Mouse (Mus musculus) ES-E14 (cell line): ENCODE measurements around the gene Kdsr. TPM values are rescaled to one million over a fixed set of nuclear protein-coding genes. Genes with fewer than 3 reads are reported as not detected.
"Not testable (repeated sequence)": the region's sequence is repeated elsewhere in the genome, so short reads cannot be mapped to it uniquely, and the experiment has no call there.

Experiments used
- DNase-seq: peaks from one replicate; pipeline ENCODE4 v3.0.0-alpha.2; 2013; ENCODE audit warnings: low read depth, low spot score
- H3K27ac ChIP-seq: 2 replicates; pipeline ENCODE4 v1.5.1; 2012; ENCODE audit warnings: low read depth, mild to moderate bottlenecking, low read length, moderate library complexity, mixed read lengths; ENCODE audit not compliant: poor library complexity, insufficient read depth, severe bottlenecking
- H3K36me3 ChIP-seq: 2 replicates; pipeline ENCODE4 v1.6.1; 2012; ENCODE audit warnings: mild to moderate bottlenecking, low read length, moderate library complexity, mixed read lengths; ENCODE audit not compliant: control insufficient read depth, poor library complexity, insufficient read depth, severe bottlenecking
- H3K4me1 ChIP-seq, 2 experiments: fragments of 150-350 bp in 1 of 2; sonication (generic) in 1 of 2; 2 replicates each; pipeline ENCODE4 v1.6.1; 2012; ENCODE audit warnings: low read length in 2 of 2, mild to moderate bottlenecking in 1 of 2, mixed read lengths in 1 of 2; ENCODE audit not compliant: control insufficient read depth in 2 of 2, insufficient read depth in 2 of 2, poor library complexity in 1 of 2
- H3K4me3 ChIP-seq, 2 experiments: fragments of 150-350 bp in 1 of 2; sonication (generic) in 1 of 2; 2 replicates each; pipeline ENCODE4 v1.5.1; 2012; ENCODE audit warnings: low read length in 2 of 2, low read depth in 1 of 2, mild to moderate bottlenecking in 1 of 2, mixed read lengths in 1 of 2; ENCODE audit not compliant: insufficient read depth in 1 of 2, poor library complexity in 1 of 2, severe bottlenecking in 1 of 2
- H3K9ac ChIP-seq: 2 replicates; pipeline ENCODE4 v1.6.1; 2012; ENCODE audit warnings: low read depth, mild to moderate bottlenecking, low read length, mixed read lengths; ENCODE audit not compliant: poor library complexity, insufficient read depth, severe bottlenecking
- H3K9me3 ChIP-seq: fragments of 150-350 bp; sonication (generic); 2 replicates; pipeline ENCODE4 v1.6.1; 2012; ENCODE audit warnings: low read depth, mild to moderate bottlenecking, low read length; ENCODE audit not compliant: control insufficient read depth, insufficient read depth
- CHD2 ChIP-seq: IDR thresholded peaks from 2 replicates; pipeline ENCODE4 v1.6.1; 2014; ENCODE audit warnings: mild to moderate bottlenecking, low read depth, low read length, inconsistent platforms
- HCFC1 ChIP-seq: IDR thresholded peaks from 2 replicates; pipeline ENCODE4 v1.6.1; 2012; ENCODE audit warnings: low read length, inconsistent platforms, borderline replicate concordance; ENCODE audit not compliant: insufficient read depth
- MAFK ChIP-seq: IDR thresholded peaks from 2 replicates; pipeline ENCODE4 v1.6.1; 2014; ENCODE audit warnings: mild to moderate bottlenecking, low read depth, low read length, inconsistent platforms; ENCODE audit not compliant: insufficient read depth
- ZC3H11A ChIP-seq: IDR thresholded peaks from 2 replicates; pipeline ENCODE4 v1.6.1; 2012; ENCODE audit warnings: low read depth, mild to moderate bottlenecking, inconsistent platforms, low read length, borderline replicate concordance
- ZNF384 ChIP-seq: IDR thresholded peaks from 2 replicates; pipeline ENCODE4 v1.6.1; 2012; ENCODE audit warnings: low read depth, low read length, inconsistent platforms
- in situ Hi-C, 2 experiments: fragments of 600-800 bp; cut with MboI; formaldehyde crosslinking; loops; one replicate each; pipeline ENCODE4 v1.15.1; 2025; ENCODE audit warnings: low sequenced_read_pairs in 2 of 2, inconsistent platforms in 1 of 2; ENCODE audit not compliant: unreplicated experiment in 2 of 2
- total RNA-seq: library from RNA; depleted of rRNA; stranded (reverse); fragments of 300-350 nt; gene quantifications from 2 replicates; pipeline ENCODE4 v1.2.3, GENCODE M21; 2012

Kdsr gene
- total RNA-seq, 1 experiment, result 29.9 TPM

- in situ Hi-C loops, result no loop called here
- Histone ChIP-seq H3K27ac (no peak overlapping the region), H3K4me3 (no peak overlapping the region), H3K4me1 (no peaks in the 10 kb centered on the region), H3K9ac (no peak overlapping the region), H3K9me3 (no peaks in the 10 kb centered on the region), H3K36me3 (peaks cover 32% of the 10 kb centered on the region)
- TF ChIP-seq ZNF384, result no peak
- no peak for TF ChIP-seq CHD2
- TF ChIP-seq MAFK, result no peak
- no peak for TF ChIP-seq HCFC1
- TF ChIP-seq ZC3H11A, result no peak
- no peak for DNase-seq
Observed at GRCm38 (mm10) chr1:106736211-106736610, 23.3 kb downstream of the Kdsr start.

- Histone ChIP-seq H3K27ac (no peak overlapping the region), H3K9me3 (no peaks in the 10 kb centered on the region), H3K4me3 (no peak overlapping the region), H3K36me3 (peaks cover 30% of the 10 kb centered on the region), H3K4me1 (no peaks in the 10 kb centered on the region), H3K9ac (no peak overlapping the region)
- in situ Hi-C loops, result no loop called here
- TF ChIP-seq CHD2, result no peak
- TF ChIP-seq HCFC1, result no peak
- no peak; the same call in 1 of the 2 replicates for TF ChIP-seq ZC3H11A
- DNase-seq, result peak; percentile 35
Observed at GRCm38 (mm10) chr1:106735586-106735985, 23.9 kb downstream of the Kdsr start.

GRCm38 (mm10) chr1:106722061-106722460, 37.5 kb downstream of the Kdsr start:
- Histone ChIP-seq H3K9ac (no peak overlapping the region), H3K4me1 (peaks cover 0 to 4% of the 10 kb centered on the region in 2 experiments; a peak in 1 of 4 replicates), H3K36me3 (peaks cover 2% of the 10 kb centered on the region), H3K27ac (no peak overlapping the region), H3K9me3 (no peaks in the 10 kb centered on the region), H3K4me3 (no peak overlapping the region)
- in situ Hi-C loops, result no loop called here
- no peak for DNase-seq
- TF ChIP-seq HCFC1 (no peak), ZNF384 (no peak), MAFK (no peak), ZC3H11A (no peak), CHD2 (no peak)

- H3K36me3 ChIP-seq, H3K27ac ChIP-seq, H3K4me3 ChIP-seq, DNase-seq, H3K9me3 ChIP-seq, in situ Hi-C loops, H3K4me1 ChIP-seq, H3K9ac ChIP-seq: not testable (repeated sequence)
Observed at GRCm38 (mm10) chr1:106717736-106718135, 41.8 kb downstream of the Kdsr start.

- no peak for TF ChIP-seq ZNF384
- no peak for TF ChIP-seq HCFC1
- TF ChIP-seq ZC3H11A, result no peak
- TF ChIP-seq CHD2, result no peak
- TF ChIP-seq MAFK, result no peak
Observed at GRCm38 (mm10) chr1:106717071-106717601, 42.4 kb downstream of the Kdsr start.

More at GRCm38 (mm10) chr1:106717071-106717601, 42.4 kb downstream of the Kdsr start:
- H3K9ac ChIP-seq, result no peak overlapping the region
- H3K27ac ChIP-seq, result no peak overlapping the region
- H3K36me3 ChIP-seq, result no peaks in the 10 kb centered on the region; the same call in 1 of the 2 replicates
- in situ Hi-C loops, result no loop called here
- no peak overlapping the region for H3K4me3 ChIP-seq
- H3K9me3 ChIP-seq, result no peaks in the 10 kb centered on the region
- peaks cover 0 to 8% of the 10 kb centered on the region in 2 experiments; a peak in 2 of 4 replicates for H3K4me1 ChIP-seq
- no peak for DNase-seq
